Mouse (Mus musculus): ENCODE measurements around the gene Kcnj6.

DNA sequence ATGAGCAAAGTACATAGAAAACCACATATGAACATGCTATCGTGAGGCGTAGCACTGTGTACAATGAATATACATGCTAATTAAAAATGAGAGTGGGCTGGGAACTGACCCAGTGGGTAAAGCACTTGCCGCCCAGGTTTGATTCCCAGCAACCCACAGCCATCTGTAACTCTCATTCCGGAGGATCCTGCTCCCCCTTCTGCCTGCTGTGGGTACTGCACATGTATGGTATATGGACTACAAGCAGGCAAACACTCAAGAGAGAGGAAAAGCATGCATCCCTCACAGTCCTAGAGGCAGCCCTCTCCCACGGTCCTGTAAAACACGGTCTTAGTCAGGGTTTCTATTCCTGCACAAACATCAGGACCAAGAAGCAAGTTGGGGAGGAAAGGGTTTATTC is 268.3 kb downstream of the Kcnj6 start:
- no peak for TF ChIP-seq ZC3H11A (IDR thresholded peaks at IDR 0.05; ENCODE audit: borderline replicate concordance, low read depth, low read length)
- no peak for TF ChIP-seq HCFC1 (IDR thresholded peaks at IDR 0.05; ENCODE audit: borderline replicate concordance, insufficient read depth, low read length)
- TF ChIP-seq ZNF384 (IDR thresholded peaks at IDR 0.05; ENCODE audit: low read depth, low read length): no peak
- no peak for TF ChIP-seq CHD2 (IDR thresholded peaks at IDR 0.05; ENCODE audit: low read depth, low read length)

Data from ES-E14 (cell line).